In the genomic region with DNA sequence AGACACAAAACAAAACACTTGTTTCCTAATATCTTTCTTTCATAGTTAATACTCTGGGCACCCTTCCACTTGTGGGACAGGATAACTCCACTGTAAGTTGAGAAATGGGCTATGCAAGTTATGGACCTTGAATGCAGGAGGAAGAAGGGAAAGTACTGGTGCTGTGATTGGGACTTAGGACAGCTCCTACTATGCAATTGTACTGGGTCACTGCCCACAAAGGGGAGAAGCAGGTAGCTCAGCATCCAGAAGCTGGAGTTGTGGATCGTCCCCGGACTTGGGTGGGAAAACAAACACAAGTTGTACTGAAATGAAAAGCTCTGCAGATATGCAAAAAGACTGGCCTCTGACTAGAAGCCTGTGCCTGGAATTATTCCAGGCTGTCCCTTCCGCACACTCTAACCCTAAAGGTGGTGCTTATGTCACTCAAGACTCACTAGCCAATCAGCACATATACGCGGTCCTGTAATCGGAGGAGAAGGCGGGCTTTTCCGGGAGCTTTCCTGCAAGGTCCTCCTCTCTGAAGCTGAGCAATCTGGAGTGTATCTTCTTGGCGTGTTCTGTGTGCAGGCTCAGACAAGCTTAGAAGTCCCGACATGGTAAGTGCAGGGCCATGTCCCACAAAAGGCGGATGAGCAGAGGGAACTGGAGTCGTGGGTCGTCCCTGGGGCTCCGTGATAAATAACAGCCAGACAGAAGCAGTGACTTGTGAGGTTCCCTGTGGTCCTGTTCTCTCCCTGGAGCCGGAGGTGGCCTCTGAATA, we compare ENCODE assay signal across 8 mouse cellular contexts. TPM values are rescaled to one million over a fixed set of nuclear protein-coding genes. Genes with fewer than 3 reads are reported as not detected.
A peak's percentile ranks its signal among the peaks of the same experiment; 100 is the strongest.
DNase-seq lines count a peak whose midpoint lies in the region; ATAC-seq lines count a peak whose summit lies in the region.
"Not testable (repeated sequence)": the region's sequence is repeated elsewhere in the genome, so short reads cannot be mapped to it uniquely, and the experiment has no call there.

A gene (plus strand): TSS at position 474 of the 763 bp plus-strand sequence.

- peak; percentile 91 for DNase-seq in adrenal gland, adult 8-10 months
- DNase-seq in heart, adult 18-20 months: peak; percentile 79 to 92
- peak; percentile 92 for DNase-seq in kidney, adult 11 months
- peak; percentile 76 to 80 for DNase-seq in left cerebral cortex, postnatal 36 days (ENCODE audit: low spot score in 2 of 2)
- DNase-seq in mesoderm, embryonic 11.5 days (ENCODE audit: low read depth, low spot score): peak; percentile 55
- peak; percentile 79 for DNase-seq in right cerebral cortex, postnatal 25 days
- peak; percentile 62 for DNase-seq in yolk sac, embryonic 10.5 days (ENCODE audit: low spot score)

- H3K36me3 ChIP-seq in embryonic facial prominence, embryonic 12.5 days: not testable (repeated sequence)

- intact Hi-C loops in left cerebral cortex, postnatal 36 days (cut with DNase I): loop anchor here (10.0 kb wide), 1 partner anchor 237 kb away; a partner anchor contains a TSS

- not testable (repeated sequence) for H3K27me3 ChIP-seq in embryonic facial prominence, embryonic 12.5 days

- peak within 1 kb of the TSS; percentile 42; the same call in 1 of the 2 replicates for H3K9ac ChIP-seq in embryonic facial prominence, embryonic 12.5 days

- WGBS in embryonic facial prominence, embryonic 12.5 days: 1% methylated on average over 15 of the region's 15 CpGs

- peak within 1 kb of the TSS; percentile 42 for H3K4me3 ChIP-seq in embryonic facial prominence, embryonic 12.5 days

- H3K4me2 ChIP-seq in embryonic facial prominence, embryonic 12.5 days (replicated peaks): peak within 1 kb of the TSS; percentile 36

- H3K9me3 ChIP-seq in embryonic facial prominence, embryonic 12.5 days: not testable (repeated sequence)

- H3K4me1 ChIP-seq in embryonic facial prominence, embryonic 12.5 days: not testable (repeated sequence)

- H3K27ac ChIP-seq in embryonic facial prominence, embryonic 12.5 days: not testable (repeated sequence)

- peak; percentile 100 for ATAC-seq in embryonic facial prominence, embryonic 12.5 days (ENCODE audit: insufficient number of reproducible peaks, insufficient read depth, low FRiP score, low TSS enrichment)

RNA-seq across cellular contexts. Expression of the gene that starts here (rescaled TPM):
- 10 to 100 TPM in 2 of 4 experiments, 1 to 10 TPM in 2; 7.0 to 11.8 (median 10.5) TPM for total RNA-seq in adrenal gland, adult 8-10 months (2022)
- polyA plus RNA-seq in embryonic facial prominence, embryonic 12.5 days (2016; fragmentation: Nextera tagmentation; extraction: Ambion mirVana): 10.4 and 10.7 TPM in 2 replicates
- 1 to 10 TPM; 1.9 to 2.1 TPM for total RNA-seq in heart, adult 18-20 months (2021)
- 1 to 10 TPM; 9.0 to 9.8 TPM for total RNA-seq in left cerebral cortex, postnatal 36 days (2021)
